Mouse (Mus musculus) hindbrain, embryonic 16.5 days (tissue): Measurements from ENCODE around the gene Bbs9. TPM values are rescaled to one million over a fixed set of nuclear protein-coding genes. Genes with fewer than 3 reads are reported as not detected.

Experiments
- ATAC-seq: fragments of 200-750 bp; cut with Nextera tagmentation; 2 replicates; pipeline ENCODE4 v1.8.0; 2017; ENCODE audit warnings: moderate TSS enrichment, moderate library complexity
- H3K27ac ChIP-seq: fragments of 300-500 bp; sonication (generic); 2 replicates; pipeline ENCODE4 v1.5.1; 2014; ENCODE audit warnings: low read depth, mild to moderate bottlenecking, control low read depth, low read length, moderate library complexity
- H3K27me3 ChIP-seq: fragments of 300-500 bp; sonication (generic); replicated peaks from 2 replicates; pipeline ENCODE4 v1.6.1; 2014; ENCODE audit warnings: low read length; ENCODE audit not compliant: control insufficient read depth, insufficient read depth
- H3K36me3 ChIP-seq: fragments of 300-500 bp; sonication (generic); 2 replicates; pipeline ENCODE4 v1.6.1; 2014; ENCODE audit warnings: mild to moderate bottlenecking, low read length, moderate library complexity, mixed read lengths; ENCODE audit not compliant: control insufficient read depth, insufficient read depth
- H3K4me1 ChIP-seq: fragments of 300-500 bp; sonication (generic); 2 replicates; pipeline ENCODE4 v1.6.1; 2014; ENCODE audit warnings: low read depth, low read length; ENCODE audit not compliant: control insufficient read depth, insufficient read depth
- H3K4me2 ChIP-seq: fragments of 300-500 bp; sonication (generic); 2 replicates; pipeline ENCODE4 v1.6.1; 2014; ENCODE audit warnings: mild to moderate bottlenecking, low read length, control low read depth, moderate library complexity
- H3K4me3 ChIP-seq: fragments of 300-500 bp; sonication (generic); 2 replicates; pipeline ENCODE4 v1.5.1; 2014; ENCODE audit warnings: mild to moderate bottlenecking, low read length, control low read depth, moderate library complexity
- H3K9ac ChIP-seq: fragments of 300-500 bp; sonication (generic); 2 replicates; pipeline ENCODE4 v1.6.1; 2014; ENCODE audit warnings: low read depth, mild to moderate bottlenecking, control low read depth, low read length, moderate library complexity
- H3K9me3 ChIP-seq: fragments of 300-500 bp; sonication (generic); 2 replicates; pipeline ENCODE4 v1.6.1; 2014; ENCODE audit warnings: mild to moderate bottlenecking, low read length, moderate library complexity; ENCODE audit not compliant: control insufficient read depth
- WGBS: fragments of 180-500 bp; shearing (Covaris S2); extraction: QIAGEN DNeasy Blood & Tissue Kit; methylation state at CpG from one replicate; pipeline ENCODE4 v1.1.7; 2014; 5-methylcytosine and 5-hydroxymethylcytosine counted together
- polyA plus RNA-seq: library from polyadenylated mRNA; unstranded; fragments of >200 nt; fragmentation: Nextera tagmentation; extraction: Ambion mirVana; gene quantifications from 2 replicates; pipeline ENCODE4 v1.2.1, GENCODE M21; 2015

Gene Bbs9
- polyA plus RNA-seq, 1 experiment from 2014 or later: 18.3 TPM

- H3K4me3 ChIP-seq: no peak overlapping the region
- WGBS: 87% methylated on average over 3 of the region's 3 CpGs
- H3K9me3 ChIP-seq: no peaks in the 10 kb centered on the region
- no peak overlapping the region for H3K27ac ChIP-seq
- no peaks in the 10 kb centered on the region for H3K36me3 ChIP-seq
- no peak for ATAC-seq
- H3K27me3 ChIP-seq: no peaks in the 10 kb centered on the region
- no peaks in the 10 kb centered on the region for H3K4me1 ChIP-seq
- H3K4me2 ChIP-seq: no peak overlapping the region
- no peak overlapping the region for H3K9ac ChIP-seq
Measured at GRCm38 (mm10) chr9:22767860-22768259, 292.3 kb downstream of the Bbs9 start.

- no peak overlapping the region for H3K9ac ChIP-seq
- no peaks in the 10 kb centered on the region for H3K36me3 ChIP-seq
- no peak overlapping the region for H3K4me2 ChIP-seq
- H3K27ac ChIP-seq: no peak overlapping the region
- 89% methylated on average over 3 of the region's 3 CpGs for WGBS
- H3K4me3 ChIP-seq: no peak overlapping the region
- H3K27me3 ChIP-seq: no peaks in the 10 kb centered on the region
- H3K4me1 ChIP-seq: no peaks in the 10 kb centered on the region
- ATAC-seq: no peak
- H3K9me3 ChIP-seq: no peaks in the 10 kb centered on the region
Measured at GRCm38 (mm10) chr9:22771785-22772184, 296.3 kb downstream of the Bbs9 start.

DNA sequence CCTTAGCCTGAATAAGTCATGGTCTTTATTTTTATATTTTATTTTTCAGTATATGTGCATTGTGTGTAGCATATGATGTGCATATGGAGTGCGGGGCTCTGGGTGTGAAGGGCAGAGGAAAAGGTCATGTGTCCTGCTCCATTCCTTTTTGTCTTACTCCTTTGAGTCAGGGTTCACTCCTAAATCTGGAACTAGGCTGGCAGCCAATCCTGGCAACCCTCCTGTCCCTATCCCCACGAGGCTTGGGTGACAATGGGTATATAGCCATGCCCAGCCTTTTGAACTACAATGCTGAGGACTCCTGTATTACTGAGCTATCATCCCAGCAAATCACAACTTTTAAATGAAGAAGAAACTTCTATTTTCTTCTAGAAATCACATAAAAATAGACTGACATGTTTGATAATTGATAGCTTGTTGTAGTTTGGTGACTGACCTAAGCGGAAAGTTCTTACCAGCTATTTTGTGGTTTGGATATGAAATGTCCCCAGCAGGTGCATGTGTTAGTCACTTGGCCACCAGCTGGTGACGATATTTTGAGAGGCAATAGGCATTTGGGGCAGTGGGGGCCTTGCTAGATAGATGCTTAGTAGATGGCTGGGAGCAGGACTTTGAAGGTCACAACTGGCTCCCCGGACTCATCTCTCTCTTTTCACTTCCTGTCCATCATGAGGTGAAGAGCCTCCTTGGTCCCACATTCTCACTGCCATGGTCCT, 300.9 kb downstream of the Bbs9 start:
- Histone ChIP-seq H3K36me3 (no peaks in the 10 kb centered on the region), H3K9me3 (no peaks in the 10 kb centered on the region), H3K4me1 (no peaks in the 10 kb centered on the region), H3K27me3 (no peaks in the 10 kb centered on the region), H3K4me3 (no peak overlapping the region), H3K4me2 (no peak overlapping the region), H3K9ac (no peak overlapping the region), H3K27ac (no peak overlapping the region)
- no peak for ATAC-seq
- 79% methylated on average over 5 of the region's 5 CpGs for WGBS

DNA sequence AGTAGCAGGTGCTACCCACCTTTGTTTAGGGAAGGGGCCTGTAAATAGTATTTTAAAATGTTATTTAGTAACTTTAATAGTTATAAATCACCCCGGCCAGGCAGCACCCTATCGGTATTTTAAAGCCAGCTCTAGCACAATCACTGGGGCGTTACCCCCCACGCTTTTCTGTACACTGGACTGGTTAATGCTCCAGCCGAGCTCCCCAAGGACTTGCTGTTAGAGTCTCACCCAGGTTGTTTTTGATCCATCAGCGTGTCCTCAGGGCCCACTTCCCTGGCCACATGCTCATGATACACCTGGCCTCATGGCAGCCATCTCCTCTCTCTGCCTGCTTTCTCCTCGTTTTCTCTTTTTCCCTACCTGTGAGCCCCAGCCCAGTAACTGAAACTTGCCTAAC, 301.9 kb downstream of the Bbs9 start:
- no peak overlapping the region for H3K4me2 ChIP-seq
- H3K9me3 ChIP-seq: no peaks in the 10 kb centered on the region
- no peaks in the 10 kb centered on the region for H3K4me1 ChIP-seq
- H3K27me3 ChIP-seq: no peaks in the 10 kb centered on the region
- H3K4me3 ChIP-seq: no peak overlapping the region
- no peak overlapping the region for H3K9ac ChIP-seq
- H3K36me3 ChIP-seq: no peaks in the 10 kb centered on the region
- WGBS: 92% methylated on average over 7 of the region's 7 CpGs
- H3K27ac ChIP-seq: no peak overlapping the region
- ATAC-seq: no peak

DNA sequence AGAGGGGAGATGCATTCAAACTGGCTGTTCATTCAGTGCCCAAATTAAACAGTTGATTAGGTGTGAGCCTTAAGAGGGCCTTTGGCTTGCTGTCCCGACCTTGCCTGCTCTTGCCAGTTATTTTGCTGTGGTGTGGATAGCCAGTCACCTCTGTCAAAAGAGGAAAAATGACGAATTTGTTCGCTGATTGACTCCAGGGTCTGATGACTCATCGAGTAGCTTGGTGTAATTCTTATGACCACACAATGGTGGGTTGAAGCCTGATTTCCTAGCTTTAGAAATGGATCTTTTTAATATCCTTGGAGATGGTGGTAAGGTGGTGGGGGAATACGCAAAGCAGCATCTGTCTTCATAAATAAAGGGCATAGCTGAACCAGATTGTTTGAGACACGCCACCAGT, 304.1 kb downstream of the Bbs9 start:
- Histone ChIP-seq H3K27ac (no peak overlapping the region), H3K9ac (no peak overlapping the region), H3K27me3 (no peaks in the 10 kb centered on the region), H3K36me3 (no peaks in the 10 kb centered on the region), H3K4me2 (no peak overlapping the region), H3K4me3 (no peak overlapping the region), H3K9me3 (no peaks in the 10 kb centered on the region), H3K4me1 (no peaks in the 10 kb centered on the region)
- WGBS: 86% methylated on average over 6 of the region's 6 CpGs
- ATAC-seq: no peak

DNA sequence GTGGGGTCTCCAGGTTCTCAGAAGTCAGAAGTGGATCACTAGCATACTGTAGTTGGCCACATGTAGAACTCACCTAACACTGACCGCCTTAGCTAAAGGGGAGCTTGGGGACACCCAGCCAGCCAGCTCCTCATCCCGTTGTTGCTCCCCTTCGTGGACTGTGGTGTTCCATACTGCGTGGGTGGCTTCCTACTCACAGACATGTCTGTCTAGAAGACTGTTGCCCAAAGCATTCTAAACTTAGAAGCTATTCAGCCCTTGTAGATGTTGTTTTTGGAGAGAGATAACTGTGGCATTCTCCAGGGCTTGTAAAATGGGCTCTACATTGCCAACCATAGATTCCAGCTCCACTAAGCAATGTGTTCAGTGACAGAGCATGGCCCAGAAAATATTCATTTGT, 310.5 kb downstream of the Bbs9 start:
- Histone ChIP-seq H3K27ac (no peak overlapping the region), H3K4me1 (no peaks in the 10 kb centered on the region), H3K4me2 (no peak overlapping the region), H3K36me3 (no peaks in the 10 kb centered on the region), H3K9me3 (no peaks in the 10 kb centered on the region), H3K27me3 (no peaks in the 10 kb centered on the region), H3K9ac (no peak overlapping the region), H3K4me3 (no peak overlapping the region)
- 93% methylated on average over 4 of the region's 4 CpGs for WGBS
- ATAC-seq: no peak

DNA sequence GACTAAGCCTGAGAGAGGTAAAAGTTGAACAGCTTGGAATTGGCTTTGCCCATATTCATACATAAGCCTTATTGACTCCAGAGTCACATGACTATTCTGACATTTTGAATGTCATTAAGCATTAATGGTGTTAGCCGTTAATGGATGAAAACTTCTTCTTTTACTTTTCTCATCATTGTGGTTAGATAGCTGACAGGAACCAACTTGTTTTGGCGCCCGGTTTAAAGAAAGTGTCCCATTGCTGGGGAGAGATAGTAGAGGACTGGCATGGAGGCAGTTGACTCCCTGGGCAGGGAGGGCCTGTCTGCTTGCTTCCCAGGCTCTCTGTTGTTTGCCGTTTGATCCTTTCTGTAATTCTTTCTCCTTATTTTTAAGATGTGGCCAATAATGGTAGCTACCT, 312.9 kb downstream of the Bbs9 start:
- no peak overlapping the region for H3K4me3 ChIP-seq

DNA sequence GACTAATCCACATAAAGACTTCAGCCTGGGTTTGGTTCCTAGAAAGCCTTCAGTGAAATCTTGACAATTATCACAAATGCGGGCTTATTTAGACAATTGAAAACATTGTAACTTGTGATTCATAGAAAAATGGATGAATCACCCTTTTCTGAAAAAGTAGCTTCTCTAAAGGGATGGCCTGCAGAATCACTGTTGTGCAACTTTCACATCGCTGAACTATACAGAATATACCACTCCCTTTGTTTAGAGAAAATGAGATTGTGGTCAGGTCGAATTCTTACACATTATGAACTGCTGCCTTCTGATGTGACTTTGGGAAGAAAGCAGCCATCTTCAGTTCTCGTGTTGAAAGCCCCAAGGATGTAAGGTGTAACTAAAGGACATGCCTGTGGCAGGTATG, 313.3 kb downstream of the Bbs9 start:
- Histone ChIP-seq H3K4me1 (no peaks in the 10 kb centered on the region), H3K27ac (no peak overlapping the region), H3K9ac (no peak overlapping the region), H3K4me3 (no peak overlapping the region), H3K9me3 (no peaks in the 10 kb centered on the region), H3K4me2 (no peak overlapping the region), H3K36me3 (no peaks in the 10 kb centered on the region), H3K27me3 (no peaks in the 10 kb centered on the region)
- ATAC-seq: no peak
- WGBS: 91% methylated on average over 4 of the region's 4 CpGs

More for the DNA sequence above, 312.9 kb downstream of the Bbs9 start:
- H3K9me3 ChIP-seq: no peaks in the 10 kb centered on the region
- H3K9ac ChIP-seq: no peak overlapping the region
- no peak for ATAC-seq
- H3K27me3 ChIP-seq: no peaks in the 10 kb centered on the region
- no peak overlapping the region for H3K4me2 ChIP-seq
- no peaks in the 10 kb centered on the region for H3K36me3 ChIP-seq
- 96% methylated on average over 4 of the region's 4 CpGs for WGBS
- H3K27ac ChIP-seq: no peak overlapping the region
- H3K4me1 ChIP-seq: no peaks in the 10 kb centered on the region

- no peaks in the 10 kb centered on the region for H3K27me3 ChIP-seq
- WGBS: 70% methylated on average over 9 of the region's 9 CpGs
- H3K4me1 ChIP-seq: no peaks in the 10 kb centered on the region
- H3K4me2 ChIP-seq: no peak overlapping the region
- peak; percentile 56 for ATAC-seq
- H3K27ac ChIP-seq: no peak overlapping the region
- H3K9me3 ChIP-seq: no peaks in the 10 kb centered on the region
- no peaks in the 10 kb centered on the region for H3K36me3 ChIP-seq
- no peak overlapping the region for H3K9ac ChIP-seq
- no peak overlapping the region for H3K4me3 ChIP-seq
Measured at GRCm38 (mm10) chr9:22789380-22790168, 314.1 kb downstream of the Bbs9 start.
